Comparison of ENCODE assay signal across 8 mouse cellular contexts in the genomic region with DNA sequence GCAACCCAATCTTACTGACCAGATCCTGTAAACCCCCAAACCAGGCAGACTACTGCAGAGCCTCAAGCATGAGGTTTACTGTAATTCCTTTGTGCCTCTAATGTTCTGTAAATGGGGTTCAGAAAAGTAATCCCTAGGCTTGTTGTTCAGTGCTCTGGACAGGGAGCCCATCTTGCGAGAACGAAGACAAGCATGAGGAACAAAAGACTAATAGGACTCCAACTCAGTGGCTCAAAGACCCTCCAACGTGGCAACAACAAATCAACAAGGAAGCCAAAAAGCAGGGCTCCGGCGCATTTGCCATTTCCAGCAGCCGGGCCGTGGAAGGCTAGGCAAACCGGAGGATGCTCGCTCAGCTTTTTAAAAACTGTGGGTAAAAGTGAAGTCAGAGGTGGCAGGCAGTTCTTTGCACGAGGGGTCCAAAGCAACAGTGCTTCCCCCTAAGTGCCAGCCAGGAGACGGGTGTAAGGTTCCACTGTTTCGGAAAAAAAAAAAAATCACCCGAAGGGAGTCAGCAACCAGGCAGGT. TPM values are rescaled to one million over a fixed set of nuclear protein-coding genes. Genes with fewer than 3 reads are reported as not detected.
DNase-seq lines count a peak whose midpoint lies in the region; ATAC-seq and TF ChIP-seq lines count a peak whose summit lies in the region.

No protein-coding gene starts in this region.

- peaks cover 34% of the 10 kb centered on the region for H3K4me1 ChIP-seq in embryonic facial prominence, embryonic 12.5 days
- peaks cover 28% of the 10 kb centered on the region for H3K4me1 ChIP-seq in hindbrain, embryonic 16.5 days (ENCODE audit: control insufficient read depth, insufficient read depth, low read depth, low read length)

- H3K9ac ChIP-seq in embryonic facial prominence, embryonic 12.5 days, result peak overlapping the region; percentile 90
- peak overlapping the region; percentile 81 for H3K9ac ChIP-seq in hindbrain, embryonic 16.5 days (ENCODE audit: low read depth, low read length)

- peak overlapping the region; percentile 85 for H3K4me2 ChIP-seq in embryonic facial prominence, embryonic 12.5 days (replicated peaks)
- H3K4me2 ChIP-seq in hindbrain, embryonic 16.5 days (ENCODE audit: low read length), result peak overlapping the region; percentile 80

- H3K36me3 ChIP-seq in embryonic facial prominence, embryonic 12.5 days, result no peaks in the 10 kb centered on the region
- H3K36me3 ChIP-seq in hindbrain, embryonic 16.5 days (ENCODE audit: control insufficient read depth, insufficient read depth, low read length), result no peaks in the 10 kb centered on the region

- peak overlapping the region; percentile 99 for H3K27ac ChIP-seq in left cerebral cortex, adult 2 months
- H3K27ac ChIP-seq in embryonic facial prominence, embryonic 12.5 days, result peak overlapping the region; percentile 94; the same call in 1 of the 2 replicates
- peak overlapping the region; percentile 91 for H3K27ac ChIP-seq in hindbrain, embryonic 16.5 days (ENCODE audit: low read depth, low read length)

- TF ChIP-seq CTCF in left cerebral cortex, adult 2 months (IDR thresholded peaks at IDR 0.05), result no peak

- H3K4me3 ChIP-seq in left cerebral cortex, adult 2 months, result peak overlapping the region; percentile 100
- H3K4me3 ChIP-seq in embryonic facial prominence, embryonic 12.5 days, result peak overlapping the region; percentile 92
- H3K4me3 ChIP-seq in hindbrain, embryonic 16.5 days (ENCODE audit: low read length), result peak overlapping the region; percentile 100

- no peaks in the 10 kb centered on the region for H3K9me3 ChIP-seq in embryonic facial prominence, embryonic 12.5 days
- H3K9me3 ChIP-seq in hindbrain, embryonic 16.5 days (ENCODE audit: control insufficient read depth, low read length), result no peaks in the 10 kb centered on the region

- intact Hi-C loops in left cerebral cortex, adult 2 months (cut with DNase I), result loop anchor here (2.0 to 10.0 kb wide), 4 partner anchors 40 to 236 kb away; a partner anchor contains a TSS
- intact Hi-C loops in left cerebral cortex, postnatal 10 days (cut with DNase I), result loop anchor here (5.0 to 10.0 kb wide), 3 partner anchors 45 to 185 kb away; a partner anchor contains a TSS
- intact Hi-C loops in left cerebral cortex, postnatal 4 days (cut with DNase I), result loop anchor here (10.0 kb wide), 2 partner anchors 98 to 188 kb away; a partner anchor contains a TSS

- H3K27me3 ChIP-seq in embryonic facial prominence, embryonic 12.5 days, result no peaks in the 10 kb centered on the region
- H3K27me3 ChIP-seq in hindbrain, embryonic 16.5 days (replicated peaks; ENCODE audit: control insufficient read depth, insufficient read depth, low read length), result no peaks in the 10 kb centered on the region

- ATAC-seq in embryonic facial prominence, embryonic 12.5 days (ENCODE audit: insufficient number of reproducible peaks, insufficient read depth, low FRiP score, low TSS enrichment), result no peak
- no peak for ATAC-seq in hindbrain, embryonic 16.5 days

- DNase-seq in left cerebral cortex, adult 2 months (ENCODE audit: extremely low spot score in 1 of 2, low spot score in 2 of 2), result no peak
- DNase-seq in left cerebral cortex, postnatal 10 days (ENCODE audit: extremely low spot score in 1 of 2, low spot score in 2 of 2), result no peak
- DNase-seq in neural tube, embryonic 10.5 days (ENCODE audit: extremely low spot score, low spot score), result peak; percentile 35
- DNase-seq in left cerebral cortex, postnatal 4 days, result no peak
- DNase-seq in adipocyte (ENCODE audit: low spot score), result no peak
- no peak for DNase-seq in urinary bladder, postnatal 36 days (ENCODE audit: low spot score in 2 of 2)

- 1% methylated on average over 13 of the region's 13 CpGs for WGBS in embryonic facial prominence, embryonic 12.5 days
- 2% methylated on average over 13 of the region's 13 CpGs for WGBS in hindbrain, embryonic 16.5 days

RNA-seq across cellular contexts. Expression of a gene that starts 1.0 kb away (rescaled TPM):
- 10 to 100 TPM; 42.8 to 45.5 TPM for total RNA-seq in left cerebral cortex, adult 2 months (2021)
- total RNA-seq in left cerebral cortex, postnatal 10 days (2021), result 10 to 100 TPM; 21.4 to 22.4 TPM
- polyA plus RNA-seq in embryonic facial prominence, embryonic 12.5 days (2016; fragmentation: Nextera tagmentation; extraction: Ambion mirVana), result 10.7 and 11.6 TPM in 2 replicates
- 4.0 and 4.1 TPM in 2 replicates for polyA plus RNA-seq in hindbrain, embryonic 16.5 days (2015; fragmentation: Nextera tagmentation; extraction: Ambion mirVana)
- 1 to 10 TPM; 6.0 to 6.4 TPM for total RNA-seq in left cerebral cortex, postnatal 4 days (2021)
